Mouse (Mus musculus) ES-E14 (cell line): ENCODE results near the gene Gm9747.

Experiments
- CHD2 ChIP-seq: IDR thresholded peaks from 2 replicates; pipeline ENCODE4 v1.6.1; 2014; ENCODE audit warnings: mild to moderate bottlenecking, low read depth, low read length, inconsistent platforms
- HCFC1 ChIP-seq: IDR thresholded peaks from 2 replicates; pipeline ENCODE4 v1.6.1; 2012; ENCODE audit warnings: low read length, inconsistent platforms, borderline replicate concordance; ENCODE audit not compliant: insufficient read depth
- MAFK ChIP-seq: IDR thresholded peaks from 2 replicates; pipeline ENCODE4 v1.6.1; 2014; ENCODE audit warnings: mild to moderate bottlenecking, low read depth, low read length, inconsistent platforms; ENCODE audit not compliant: insufficient read depth
- ZC3H11A ChIP-seq: IDR thresholded peaks from 2 replicates; pipeline ENCODE4 v1.6.1; 2012; ENCODE audit warnings: low read depth, mild to moderate bottlenecking, inconsistent platforms, low read length, borderline replicate concordance
- ZNF384 ChIP-seq: IDR thresholded peaks from 2 replicates; pipeline ENCODE4 v1.6.1; 2012; ENCODE audit warnings: low read depth, low read length, inconsistent platforms

GRCm38 (mm10) chr1:82228841-82229240 lies 4.1 kb upstream of the Gm9747 start:
- no peak for TF ChIP-seq ZNF384
- no peak for TF ChIP-seq ZC3H11A
- TF ChIP-seq MAFK, result no peak
- no peak for TF ChIP-seq CHD2
- TF ChIP-seq HCFC1, result no peak
